8 mouse cellular contexts compared by ENCODE assay signal in the genomic region with DNA sequence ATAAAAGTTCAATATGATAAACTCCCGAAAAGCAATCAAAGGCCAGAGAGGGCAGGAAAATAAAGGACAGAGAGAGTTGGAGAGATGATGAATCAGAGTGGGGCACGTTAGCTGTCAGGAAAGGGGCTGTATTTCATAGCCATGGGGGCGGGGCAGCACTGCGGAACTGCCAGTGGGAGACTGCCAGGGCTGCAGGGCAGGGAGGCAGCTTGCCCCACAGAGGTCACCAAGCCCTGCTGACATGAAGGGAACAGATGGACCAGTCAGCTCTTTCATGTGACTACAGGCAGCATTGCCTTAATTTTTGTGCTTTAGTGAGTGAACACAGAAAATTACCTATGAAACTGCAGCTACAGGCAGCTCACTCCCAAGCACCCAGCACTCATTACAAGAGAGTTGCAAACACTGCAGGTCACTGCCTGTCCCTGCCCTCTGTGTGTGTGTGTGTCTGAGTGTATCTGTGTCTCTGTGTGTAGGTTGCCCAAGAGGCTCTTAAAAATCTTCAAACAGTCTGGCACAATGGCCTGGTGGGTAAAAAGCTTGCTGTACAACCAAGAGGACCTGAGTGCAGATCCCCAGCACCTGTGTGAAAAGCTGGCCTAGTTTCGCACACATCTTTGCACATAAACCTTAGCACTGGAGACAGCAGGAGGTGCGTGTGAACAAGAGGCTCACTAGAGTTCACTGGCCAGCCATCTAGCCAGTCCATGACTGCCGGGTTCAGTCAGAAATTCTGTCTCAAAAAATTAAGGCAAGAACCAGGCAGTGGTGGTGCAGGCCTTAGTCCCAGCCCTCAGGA.
A peak's percentile ranks its signal among the peaks of the same experiment; 100 is the strongest.
DNase-seq lines count a peak whose midpoint lies in the region; ATAC-seq lines count a peak whose summit lies in the region.

No protein-coding gene starts in this region.

- ATAC-seq in cerebellum, adult (ENCODE audit: insufficient number of reproducible peaks, low FRiP score, low TSS enrichment) = no peak

- DNase-seq in cerebellum, adult 11 months = peak; percentile 57
- peak; percentile 51 for DNase-seq in 3T3-L1 (ENCODE audit: low read depth, low spot score)
- peak; percentile 74 for DNase-seq in embryo, embryonic 10 days (ENCODE audit: low spot score)
- DNase-seq in kidney, postnatal 14 days = peak; percentile 68
- DNase-seq in thymus, postnatal 36 days = peak; percentile 81 to 84
- no peak for DNase-seq in left cerebral cortex, adult 8-10 months (ENCODE audit: low spot score in 2 of 2)
- DNase-seq in heart, adult 9 months (ENCODE audit: low spot score in 2 of 2) = no peak

Comparison
In these comparisons a context has a peak if more than half of its experiments do, and no peak if none do; other contexts are left out.
1. DNase-seq: peak in cerebellum, adult 11 months (single experiment), 3T3-L1 (single experiment), embryo, embryonic 10 days (single experiment), kidney, postnatal 14 days (single experiment) and thymus, postnatal 36 days (2 of 2); none in left cerebral cortex, adult 8-10 months (0 of 2) and heart, adult 9 months (0 of 2).